Mouse (Mus musculus) hindbrain, embryonic 15.5 days (tissue): ENCODE measurements around the gene Scd3. TPM values are rescaled to one million over a fixed set of nuclear protein-coding genes. Genes with fewer than 3 reads are reported as not detected.
"Not testable (repeated sequence)": the region's sequence is repeated elsewhere in the genome, so short reads cannot be mapped to it uniquely, and the experiment has no call there.

Experiments used
- ATAC-seq: fragments of 200-750 bp; cut with Nextera tagmentation; 2 replicates; pipeline ENCODE4 v1.8.0; 2017; ENCODE audit warnings: low read depth, moderate number of reproducible peaks, moderate TSS enrichment; ENCODE audit not compliant: low FRiP score
- H3K27ac ChIP-seq: fragments of 300-500 bp; sonication (generic); replicated peaks from 2 replicates; pipeline ENCODE4 v1.5.1; 2015; ENCODE audit warnings: mild to moderate bottlenecking, inconsistent platforms
- H3K27me3 ChIP-seq: fragments of 300-500 bp; sonication (generic); 2 replicates; pipeline ENCODE4 v1.6.1; 2015; ENCODE audit warnings: control low read depth, inconsistent platforms
- H3K36me3 ChIP-seq: fragments of 300-500 bp; sonication (generic); 2 replicates; pipeline ENCODE4 v1.6.1; 2015; ENCODE audit warnings: control low read depth, inconsistent platforms
- H3K4me1 ChIP-seq: fragments of 300-500 bp; sonication (generic); replicated peaks from 2 replicates; pipeline ENCODE4 v1.6.1; 2015; ENCODE audit warnings: control low read depth, inconsistent platforms
- H3K4me2 ChIP-seq: fragments of 300-500 bp; sonication (generic); 2 replicates; pipeline ENCODE4 v1.6.1; 2015; ENCODE audit warnings: moderate library complexity, mild to moderate bottlenecking, inconsistent platforms
- H3K4me3 ChIP-seq: fragments of 300-500 bp; sonication (generic); 2 replicates; pipeline ENCODE4 v1.5.1; 2015; ENCODE audit warnings: mild to moderate bottlenecking, inconsistent platforms
- H3K9ac ChIP-seq: fragments of 300-500 bp; sonication (generic); 2 replicates; pipeline ENCODE4 v1.6.1; 2015; ENCODE audit warnings: inconsistent platforms
- H3K9me3 ChIP-seq: fragments of 300-500 bp; sonication (generic); 2 replicates; pipeline ENCODE4 v1.6.1; 2016; ENCODE audit warnings: control low read depth, inconsistent platforms
- WGBS: fragments of 180-500 bp; shearing (Covaris S2); methylation state at CpG from one replicate; pipeline ENCODE4 v1.1.7; 2015; 5-methylcytosine and 5-hydroxymethylcytosine counted together
- polyA plus RNA-seq: library from polyadenylated mRNA; unstranded; fragments of >200 nt; fragmentation: Nextera tagmentation; extraction: Ambion mirVana; gene quantifications from 2 replicates; pipeline ENCODE4 v1.2.1, GENCODE M21; 2015

Scd3 gene
- polyA plus RNA-seq, 1 experiment from 2014 or later, result 6.7 TPM

GRCm38 (mm10) chr19:44277931-44278330, 74.9 kb downstream of the Scd3 start:
- Histone ChIP-seq H3K4me1 (peaks cover 16% of the 10 kb centered on the region), H3K27me3 (no peaks in the 10 kb centered on the region), H3K9ac (no peak overlapping the region), H3K27ac (no peak overlapping the region), H3K9me3 (no peaks in the 10 kb centered on the region), H3K4me3 (no peak overlapping the region), H3K4me2 (no peak overlapping the region), H3K36me3 (no peaks in the 10 kb centered on the region)
- ATAC-seq, result no peak
- 92% methylated on average over 8 of the region's 8 CpGs for WGBS

DNA sequence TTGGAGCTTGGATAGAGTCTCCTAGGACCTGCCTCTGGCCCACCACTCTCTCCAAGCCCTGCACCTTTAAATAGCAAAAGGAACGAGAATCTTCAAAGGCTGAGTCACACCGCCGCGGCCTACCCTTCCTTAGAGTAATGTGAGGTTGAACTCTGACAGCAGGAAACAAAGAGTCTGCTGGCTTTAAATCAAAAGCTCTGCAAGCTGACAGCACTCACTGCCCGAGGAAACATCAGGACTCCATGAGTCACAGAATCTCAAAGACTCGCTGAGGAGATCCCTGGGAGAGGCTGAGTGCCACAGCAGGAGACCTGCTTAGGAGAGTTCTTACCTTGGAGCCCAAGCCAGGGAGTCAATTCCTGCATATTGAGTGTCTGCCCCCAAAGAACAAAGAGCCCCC, 77.7 kb downstream of the Scd3 start:
- 10% methylated on average over 6 of the region's 6 CpGs for WGBS

DNA sequence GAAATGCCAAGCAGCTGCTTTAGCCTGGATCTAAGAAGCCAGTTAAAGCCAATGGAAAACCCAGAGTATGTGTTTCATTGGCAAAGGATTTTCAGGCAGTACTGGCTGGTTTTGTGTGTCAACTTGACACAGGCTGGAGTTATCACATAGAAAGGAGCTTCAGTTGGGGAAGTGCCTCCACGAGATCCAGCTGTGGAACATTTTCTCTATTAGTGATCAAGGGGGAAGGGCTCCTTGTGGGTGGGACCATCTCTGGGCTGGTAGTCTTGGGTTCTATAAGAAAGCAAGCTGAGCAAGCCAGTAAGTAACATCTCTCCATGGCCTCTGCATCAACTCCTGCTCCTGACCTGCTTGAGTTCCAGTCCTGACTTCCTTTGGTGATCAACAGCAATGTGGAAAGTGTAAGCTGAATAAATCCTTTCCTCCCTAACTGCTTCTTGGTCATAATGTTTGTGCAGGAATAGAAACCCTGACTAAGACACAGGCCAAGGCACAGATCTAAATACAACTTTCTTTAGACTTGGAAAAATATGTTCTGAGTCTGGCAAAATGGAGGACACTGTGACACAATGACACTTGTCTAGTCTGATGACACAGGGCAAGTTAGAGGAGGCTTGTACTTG, 78.9 kb downstream of the Scd3 start:
- peaks cover 35% of the 10 kb centered on the region for H3K4me1 ChIP-seq
- not testable (repeated sequence) for H3K9ac ChIP-seq, H3K27me3 ChIP-seq, H3K9me3 ChIP-seq, H3K4me2 ChIP-seq, H3K4me3 ChIP-seq, ATAC-seq, H3K36me3 ChIP-seq
- 59% methylated on average over 1 of the region's 1 CpGs for WGBS
- peak overlapping the region; percentile 54 for H3K27ac ChIP-seq

More for the DNA sequence above, 77.7 kb downstream of the Scd3 start:
- no peaks in the 10 kb centered on the region for H3K9me3 ChIP-seq
- H3K27me3 ChIP-seq, result no peaks in the 10 kb centered on the region
- no peak for ATAC-seq
- H3K36me3 ChIP-seq, result no peaks in the 10 kb centered on the region
- peaks cover 35% of the 10 kb centered on the region for H3K4me1 ChIP-seq
- no peak overlapping the region for H3K4me2 ChIP-seq
- peak overlapping the region; percentile 5; the same call in 1 of the 2 replicates for H3K27ac ChIP-seq
- no peak overlapping the region for H3K9ac ChIP-seq
- no peak overlapping the region for H3K4me3 ChIP-seq

DNA sequence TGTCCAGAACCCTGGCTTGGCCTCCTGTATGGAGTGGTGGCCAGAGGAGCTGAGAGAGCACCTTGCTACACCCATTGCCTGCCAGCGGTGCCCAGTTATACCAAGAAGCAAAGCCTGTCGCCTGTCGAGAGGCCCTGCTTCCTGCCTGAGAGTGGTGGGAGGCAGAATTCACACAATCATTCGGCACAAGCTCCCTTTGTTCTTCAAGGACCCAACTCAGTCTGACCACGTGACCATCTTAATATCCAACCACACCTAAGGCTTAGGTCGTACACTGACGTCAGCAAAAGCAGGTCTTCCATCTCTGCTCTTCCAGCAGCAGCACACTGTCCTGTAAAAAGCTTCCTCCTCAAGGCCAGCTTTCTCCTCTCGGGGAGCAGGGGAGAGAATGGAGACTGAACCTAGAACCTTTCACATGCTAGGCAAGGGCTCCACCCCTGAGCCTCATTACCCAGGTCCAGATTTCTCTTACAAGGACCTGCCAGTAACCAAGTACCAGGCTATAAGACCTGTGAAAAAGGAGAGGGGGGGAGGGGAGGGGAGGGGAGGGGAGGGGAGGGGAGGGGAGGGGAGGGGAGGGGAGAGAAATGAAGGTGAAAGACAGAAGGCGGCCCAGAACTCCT, 79.6 kb downstream of the Scd3 start:
- H3K4me1 ChIP-seq, result peaks cover 31% of the 10 kb centered on the region
- 27% methylated on average over 9 of the region's 9 CpGs for WGBS
- no peak for ATAC-seq
- peak overlapping the region; percentile 54 for H3K27ac ChIP-seq
- no peak overlapping the region for H3K4me3 ChIP-seq
- H3K9me3 ChIP-seq, result no peaks in the 10 kb centered on the region
- no peaks in the 10 kb centered on the region for H3K36me3 ChIP-seq
- no peak overlapping the region for H3K9ac ChIP-seq
- H3K4me2 ChIP-seq, result no peak overlapping the region
- H3K27me3 ChIP-seq, result no peaks in the 10 kb centered on the region

DNA sequence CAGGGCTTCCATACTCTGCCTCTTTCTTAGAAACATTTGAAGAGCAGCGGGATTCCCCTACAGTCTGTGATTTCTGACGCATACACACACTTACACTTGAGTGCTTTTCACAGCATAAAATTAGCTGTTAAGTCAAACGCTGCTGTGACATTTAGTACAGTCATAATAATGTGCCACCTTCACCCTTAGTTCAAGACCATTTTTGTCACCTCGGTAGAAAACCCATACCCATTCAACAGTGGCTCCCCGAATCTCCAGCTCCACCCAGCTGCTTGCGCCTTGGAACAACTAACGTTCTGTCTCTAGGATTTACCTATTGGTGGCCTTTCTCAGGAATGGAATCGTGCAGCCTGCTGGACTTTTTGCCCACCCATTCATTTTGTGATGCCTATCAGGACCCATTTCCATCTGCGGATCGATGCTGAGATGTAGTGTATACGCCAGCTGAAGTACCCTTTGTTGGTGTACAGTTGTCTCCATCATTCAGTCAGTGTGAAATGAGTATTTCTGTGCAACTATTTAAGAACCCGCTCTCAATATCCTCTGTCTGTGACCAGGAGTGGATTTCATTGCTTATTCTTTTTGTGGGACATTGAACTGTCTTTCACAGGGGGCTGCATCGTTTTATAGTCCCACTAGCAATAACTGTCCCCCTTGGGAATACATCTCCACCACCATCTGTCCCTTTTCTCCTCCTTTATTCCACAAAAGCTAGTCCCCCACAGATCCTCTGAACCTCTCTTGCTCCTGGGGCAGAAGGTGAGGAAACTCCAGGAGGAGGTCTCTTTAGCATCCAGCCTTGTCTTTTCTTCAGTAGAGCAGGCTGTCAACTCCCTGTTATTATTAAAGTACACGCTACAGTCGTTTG, 80.3 kb downstream of the Scd3 start:
- Histone ChIP-seq H3K4me3 (peak overlapping the region; percentile 43), H3K9me3 (no peaks in the 10 kb centered on the region), H3K27me3 (no peaks in the 10 kb centered on the region), H3K4me1 (peaks cover 31% of the 10 kb centered on the region), H3K9ac (0 out of 2 replicates have a peak overlapping the region, but pooled peaks have one; percentile 41), H3K27ac (peak overlapping the region; percentile 92), H3K36me3 (no peaks in the 10 kb centered on the region), H3K4me2 (peak overlapping the region; percentile 75)
- ATAC-seq, result no peak
- 18% methylated on average over 15 of the region's 15 CpGs for WGBS

DNA sequence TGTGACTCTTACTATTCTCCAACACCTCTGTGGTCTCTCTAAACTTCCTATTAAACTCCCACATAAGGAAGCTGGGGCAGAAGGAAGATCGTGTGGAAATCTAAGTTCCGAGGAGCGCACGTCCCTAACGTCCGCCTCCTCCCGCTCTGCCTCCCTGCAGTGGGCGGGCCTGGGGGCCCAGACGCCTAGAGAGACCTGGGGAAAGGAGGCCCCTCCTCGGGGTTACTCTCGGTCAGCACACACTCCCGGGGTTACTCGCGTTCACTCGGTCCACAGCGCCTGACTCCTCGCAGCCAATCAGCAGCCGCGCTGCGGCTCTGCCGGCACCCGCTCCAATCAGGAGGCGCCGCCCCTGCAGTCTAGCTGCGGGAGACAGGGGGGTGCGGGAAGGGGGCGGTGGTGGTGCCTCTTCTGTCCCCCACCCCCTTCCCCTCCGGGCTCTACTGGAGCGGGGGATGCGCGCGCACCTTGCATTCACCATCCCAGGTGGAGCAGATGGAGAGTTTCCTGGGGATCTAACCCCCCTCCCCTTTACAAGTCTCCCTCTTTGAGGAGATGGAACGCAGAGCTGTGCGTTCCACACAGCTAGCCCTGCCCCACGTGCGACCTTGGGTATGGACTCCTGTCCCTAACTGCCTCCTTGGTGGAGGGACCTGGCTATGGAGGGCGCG, 81.1 kb downstream of the Scd3 start:
- Histone ChIP-seq H3K4me1 (peaks cover 31% of the 10 kb centered on the region), H3K27me3 (no peaks in the 10 kb centered on the region), H3K4me2 (peak overlapping the region; percentile 75), H3K36me3 (no peaks in the 10 kb centered on the region), H3K27ac (peak overlapping the region; percentile 92), H3K9ac (peak overlapping the region; percentile 41), H3K4me3 (peak overlapping the region; percentile 43), H3K9me3 (no peaks in the 10 kb centered on the region)
- peak; percentile 98 for ATAC-seq
- 1% methylated on average over 37 of the region's 38 CpGs for WGBS

- H3K9me3 ChIP-seq, result no peaks in the 10 kb centered on the region
- H3K27me3 ChIP-seq, result no peaks in the 10 kb centered on the region
- WGBS, result 3% methylated on average over 11 of the region's 11 CpGs
- peak overlapping the region; percentile 41 for H3K9ac ChIP-seq
- peak overlapping the region; percentile 75 for H3K4me2 ChIP-seq
- H3K4me3 ChIP-seq, result peak overlapping the region; percentile 43
- H3K4me1 ChIP-seq, result peaks cover 31% of the 10 kb centered on the region
- H3K27ac ChIP-seq, result peak overlapping the region; percentile 92
- ATAC-seq, result peak; percentile 42; the same call in 1 of the 2 replicates
- H3K36me3 ChIP-seq, result no peaks in the 10 kb centered on the region
Measured at GRCm38 (mm10) chr19:44284723-44285122, 81.7 kb downstream of the Scd3 start.

DNA sequence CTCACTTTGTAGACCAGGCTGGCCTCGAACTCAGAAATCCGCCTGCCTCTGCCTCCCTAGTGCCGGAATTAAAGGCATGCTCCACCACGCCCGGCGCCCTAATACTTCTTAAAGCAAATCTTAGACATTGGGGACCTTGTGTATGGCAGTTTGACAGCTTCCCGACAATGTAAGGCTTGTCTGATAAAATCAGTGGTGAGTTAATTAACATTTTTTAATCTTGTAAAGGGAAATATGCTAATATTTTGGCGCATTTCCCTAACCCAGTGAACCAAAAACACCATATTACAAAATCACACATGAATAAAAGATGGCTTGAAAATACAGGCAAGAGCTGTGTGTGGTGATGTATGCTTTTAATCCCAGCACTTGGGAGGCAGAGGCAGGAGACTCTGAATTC, 82.5 kb downstream of the Scd3 start:
- Histone ChIP-seq H3K27me3 (no peaks in the 10 kb centered on the region), H3K27ac (no peak overlapping the region), H3K4me1 (peaks cover 31% of the 10 kb centered on the region), H3K4me2 (no peak overlapping the region), H3K9ac (no peak overlapping the region), H3K36me3 (no peaks in the 10 kb centered on the region), H3K4me3 (no peak overlapping the region), H3K9me3 (no peaks in the 10 kb centered on the region)
- 86% methylated on average over 8 of the region's 8 CpGs for WGBS
- ATAC-seq, result no peak

DNA sequence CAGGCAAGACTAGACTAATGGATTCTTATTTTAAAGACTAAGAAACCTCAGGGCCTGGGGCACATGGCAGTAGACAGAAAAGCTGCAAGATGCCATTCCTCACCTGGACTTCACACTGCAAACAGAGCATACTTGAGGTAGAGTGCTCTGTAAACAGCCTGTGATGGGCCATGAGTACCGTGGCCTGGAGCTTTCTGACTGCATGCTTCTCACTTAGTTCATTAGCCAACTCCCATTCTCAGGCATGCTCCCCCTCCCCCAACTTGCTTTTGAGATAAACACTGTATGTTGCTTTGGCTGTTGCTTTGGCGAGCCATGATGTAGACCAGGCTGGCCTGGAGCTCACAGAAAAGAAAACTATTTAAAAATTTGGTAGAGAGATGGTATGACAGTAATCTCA, 83.0 kb downstream of the Scd3 start:
- Histone ChIP-seq H3K9ac (no peak overlapping the region), H3K4me3 (no peak overlapping the region), H3K27ac (no peak overlapping the region), H3K4me1 (peaks cover 27% of the 10 kb centered on the region), H3K4me2 (no peak overlapping the region), H3K9me3 (no peaks in the 10 kb centered on the region), H3K36me3 (no peaks in the 10 kb centered on the region), H3K27me3 (no peaks in the 10 kb centered on the region)
- ATAC-seq, result no peak
- WGBS, result 61% methylated on average over 2 of the region's 2 CpGs

DNA sequence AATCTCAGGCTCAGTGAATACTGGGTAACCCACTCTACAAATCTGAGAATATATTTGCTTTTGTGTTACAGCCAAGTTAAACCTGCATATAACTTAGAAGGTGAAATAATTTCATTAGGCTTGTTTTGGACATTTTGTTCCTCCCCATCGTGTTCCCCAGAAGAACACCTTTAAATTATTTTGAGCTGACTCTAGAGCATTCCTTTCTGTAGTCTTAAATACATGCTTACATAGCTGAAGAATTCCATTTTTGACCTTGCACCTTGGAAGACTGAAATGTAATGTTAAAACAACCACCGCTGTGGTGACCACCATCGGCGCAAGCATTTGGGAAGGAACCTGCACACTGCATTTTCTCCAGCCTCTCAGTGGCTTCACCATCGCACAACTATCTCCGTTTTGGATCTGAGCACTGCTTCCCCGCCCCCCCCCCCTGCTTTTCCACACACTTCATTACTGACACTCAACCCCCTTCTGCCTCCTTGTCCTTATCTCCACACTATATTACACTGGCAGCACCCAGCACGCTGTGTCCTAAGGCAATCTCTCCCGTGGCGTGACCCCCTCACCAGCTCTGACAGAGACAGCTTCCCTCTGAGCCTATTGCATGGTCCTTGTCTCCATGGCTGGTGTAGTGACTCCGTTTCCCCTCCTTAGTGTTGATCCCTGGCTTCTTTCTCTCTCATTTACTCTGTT, 84.5 kb downstream of the Scd3 start:
- Histone ChIP-seq H3K9me3 (no peaks in the 10 kb centered on the region), H3K27ac (no peak overlapping the region), H3K4me3 (no peak overlapping the region), H3K27me3 (no peaks in the 10 kb centered on the region), H3K4me1 (peaks cover 34% of the 10 kb centered on the region), H3K4me2 (no peak overlapping the region), H3K36me3 (no peaks in the 10 kb centered on the region), H3K9ac (no peak overlapping the region)
- ATAC-seq, result no peak
- WGBS, result 70% methylated on average over 11 of the region's 11 CpGs

DNA sequence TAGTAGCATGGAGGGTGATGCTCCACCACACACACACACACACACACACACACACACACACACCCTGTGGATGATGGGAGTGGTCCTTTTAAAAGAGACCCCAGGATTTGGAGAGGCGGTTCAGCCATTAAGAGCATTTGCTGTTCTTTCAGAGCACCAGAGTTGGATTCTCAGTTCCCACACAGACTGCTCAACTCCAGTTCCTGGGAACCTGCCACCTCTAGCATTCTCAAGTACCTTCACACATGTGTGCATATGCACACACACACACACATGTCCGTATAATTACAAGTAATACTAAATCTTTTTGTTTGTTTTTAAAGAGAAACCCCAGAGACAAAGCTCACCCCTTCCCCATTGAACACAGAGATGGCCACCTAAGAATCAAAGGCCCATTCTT, 89.0 kb downstream of the Scd3 start:
- Histone ChIP-seq H3K36me3 (no peaks in the 10 kb centered on the region), H3K9ac (no peak overlapping the region), H3K4me1 (peaks cover 40% of the 10 kb centered on the region), H3K9me3 (no peaks in the 10 kb centered on the region), H3K4me3 (no peak overlapping the region), H3K27ac (peak overlapping the region; percentile 97), H3K4me2 (peak overlapping the region; percentile 93), H3K27me3 (no peaks in the 10 kb centered on the region)
- 89% methylated on average over 2 of the region's 2 CpGs for WGBS
- ATAC-seq, result no peak
